Mouse (Mus musculus) myocyte (in vitro differentiated cells): Measurements from ENCODE around the gene Plekhm3. TPM values are rescaled to one million over a fixed set of nuclear protein-coding genes. Genes with fewer than 3 reads are reported as not detected.
A peak's percentile ranks its signal among the peaks of the same experiment; 100 is the strongest.

Experiments
- H3K27me3 ChIP-seq: one replicate; pipeline ENCODE4 v1.6.1; 2011; ENCODE audit not compliant: control insufficient read depth, insufficient read depth, insufficient read length
- H3K36me3 ChIP-seq: one replicate; pipeline ENCODE4 v1.6.1; 2011; ENCODE audit not compliant: control insufficient read depth, insufficient read depth
- H3K4me2 ChIP-seq: one replicate; pipeline ENCODE4 v1.6.1; 2011; ENCODE audit warnings: low read depth, control low read depth
- H3K4me3 ChIP-seq: one replicate; pipeline ENCODE4 v1.5.1; 2011; ENCODE audit warnings: mild to moderate bottlenecking, control low read depth, moderate library complexity
- H3K79me2 ChIP-seq: one replicate; pipeline ENCODE4 v1.6.1; 2011; ENCODE audit not compliant: control insufficient read depth, insufficient read depth
- H3ac ChIP-seq: one replicate; pipeline ENCODE4 v1.6.1; 2011; ENCODE audit not compliant: control insufficient read depth, insufficient read length
- E2F4 ChIP-seq: IDR thresholded peaks from one replicate; pipeline ENCODE4 v1.6.1; 2011; ENCODE audit warnings: mild to moderate bottlenecking, control low read depth, moderate library complexity; ENCODE audit not compliant: insufficient read depth
- MYOD1 ChIP-seq, 3 experiments: IDR thresholded peaks; one replicate each; pipeline ENCODE4 v1.6.1; 2011; ENCODE audit warnings: control low read depth in 2 of 3, low read depth in 2 of 3, mild to moderate bottlenecking in 2 of 3, moderate library complexity in 1 of 3; ENCODE audit not compliant: insufficient read length in 2 of 3, control insufficient read depth in 1 of 3
- MYOG ChIP-seq, 3 experiments: IDR thresholded peaks; one replicate each; pipeline ENCODE4 v1.6.1; 2011; ENCODE audit warnings: control low read depth in 2 of 3, low read depth in 2 of 3, mild to moderate bottlenecking in 2 of 3; ENCODE audit not compliant: insufficient read length in 2 of 3, control insufficient read depth in 1 of 3, insufficient read depth in 1 of 3
- POLR2A ChIP-seq: IDR thresholded peaks from one replicate; pipeline ENCODE4 v1.6.1; 2011; ENCODE audit warnings: low read depth, mild to moderate bottlenecking, control low read depth, moderate library complexity; ENCODE audit not compliant: insufficient read length
- POLR2AphosphoS2 ChIP-seq: IDR thresholded peaks from one replicate; pipeline ENCODE4 v1.6.1; 2011; ENCODE audit warnings: low read depth, control low read depth; ENCODE audit not compliant: insufficient read length
- TCF12 ChIP-seq: IDR thresholded peaks from one replicate; pipeline ENCODE4 v1.6.1; 2011; ENCODE audit warnings: mild to moderate bottlenecking, control low read depth; ENCODE audit not compliant: poor library complexity, insufficient read depth, severe bottlenecking
- polyA plus RNA-seq: library from polyadenylated mRNA; unstranded; fragments of >200 nt; fragmentation: generic; extraction: Trizol; gene quantifications from one replicate; pipeline ENCODE4 v1.2.1, GENCODE M21; 2012; ENCODE audit warnings: missing spikeins

The Plekhm3 gene
- polyA plus RNA-seq, 1 experiment = 3.9 TPM

GRCm38 (mm10) chr1:64737502-64738179 lies 219.0 kb downstream of the Plekhm3 start, which contains the start of gene Fzd5:
TSS of gene Fzd5 (minus strand) at chr1:64737751.
- H3K27me3 ChIP-seq = no peaks in the 10 kb centered on the region
- no peaks in the 10 kb centered on the region for H3K79me2 ChIP-seq
- peak within 1 kb of the TSS; percentile 100 for H3K4me2 ChIP-seq
- TF ChIP-seq POLR2AphosphoS2 (peak; percentile 92), MYOG (IDR thresholded peaks at IDR 0.05; ENCODE audit: control insufficient read depth in 1 of 3, insufficient read depth in 1 of 3, insufficient read length in 2 of 3, low read depth in 2 of 3) (no peak), E2F4 (peak; percentile 54), POLR2A (peak; percentile 93)
- no peaks in the 10 kb centered on the region for H3K36me3 ChIP-seq
- peak within 1 kb of the TSS; percentile 61 for H3K4me3 ChIP-seq
- H3ac ChIP-seq = peak within 1 kb of the TSS; percentile 46

GRCm38 (mm10) chr1:64736681-64737501 lies 219.7 kb downstream of the Plekhm3 start:
- Histone ChIP-seq H3K79me2 (no peaks in the 10 kb centered on the region), H3K36me3 (no peaks in the 10 kb centered on the region), H3K4me3 (peak overlapping the region; percentile 61), H3ac (peak overlapping the region; percentile 46), H3K27me3 (no peaks in the 10 kb centered on the region), H3K4me2 (peak overlapping the region; percentile 86)
- TF ChIP-seq MYOD1 (IDR thresholded peaks at IDR 0.05; ENCODE audit: control insufficient read depth in 1 of 3, insufficient read length in 2 of 3, low read depth in 2 of 3) = peak in 1 of 3 experiments; percentile 32
- no peak for TF ChIP-seq TCF12
- no peak for TF ChIP-seq POLR2A
- TF ChIP-seq POLR2AphosphoS2 = no peak

Other genes with a start within 250 kb of the Plekhm3 start
- gene Fzd5, start 219.1 kb downstream of the Plekhm3 start, polyA plus RNA-seq = 2.1 TPM
- gene Akr1cl, start 75.9 kb upstream of the Plekhm3 start, polyA plus RNA-seq = not detected
- gene Cryge, start 94.3 kb upstream of the Plekhm3 start, polyA plus RNA-seq = not detected
- gene Crygd, start 106.6 kb upstream of the Plekhm3 start, polyA plus RNA-seq = not detected
- gene Crygc, start 116.9 kb upstream of the Plekhm3 start, polyA plus RNA-seq = not detected
- not detected for gene Crygb, start 125.5 kb upstream of the Plekhm3 start, polyA plus RNA-seq
- gene Cryga, start 146.5 kb upstream of the Plekhm3 start, polyA plus RNA-seq = not detected
- gene Gm28845, start 162.7 kb upstream of the Plekhm3 start, polyA plus RNA-seq = not detected
- not detected for gene D630023F18Rik, start 166.4 kb upstream of the Plekhm3 start, polyA plus RNA-seq
- gene Idh1, start 229.7 kb upstream of the Plekhm3 start, polyA plus RNA-seq = 44.7 TPM
- 4.2 TPM for gene Pikfyve, start 229.9 kb upstream of the Plekhm3 start, polyA plus RNA-seq